Mouse (Mus musculus) testis, adult 2 months (tissue): Measurements from ENCODE around the gene Gm17657. TPM values are rescaled to one million over a fixed set of nuclear protein-coding genes. Genes with fewer than 3 reads are reported as not detected.

Experiments used
- H3K27ac ChIP-seq: fragments of 200-500 bp; 2 replicates; pipeline ENCODE4 v1.5.1; 2012; ENCODE audit warnings: low read depth, low read length; ENCODE audit not compliant: control insufficient read depth, insufficient read depth
- H3K27me3 ChIP-seq: fragments of 200-500 bp; 2 replicates; pipeline ENCODE4 v1.6.1; 2012; ENCODE audit warnings: mild to moderate bottlenecking, low read length, moderate library complexity; ENCODE audit not compliant: control insufficient read depth, insufficient read depth
- H3K36me3 ChIP-seq: fragments of 200-500 bp; 2 replicates; pipeline ENCODE4 v1.6.1; 2012; ENCODE audit warnings: mild to moderate bottlenecking, low read length; ENCODE audit not compliant: control insufficient read depth, insufficient read depth
- H3K4me1 ChIP-seq: fragments of 200-500 bp; 2 replicates; pipeline ENCODE4 v1.6.1; 2012; ENCODE audit warnings: low read length; ENCODE audit not compliant: control insufficient read depth, insufficient read depth
- H3K4me3 ChIP-seq: fragments of 200-500 bp; 2 replicates; pipeline ENCODE4 v1.5.1; 2012; ENCODE audit warnings: low read depth, mild to moderate bottlenecking, low read length, moderate library complexity, mixed read lengths; ENCODE audit not compliant: control insufficient read depth
- CTCF ChIP-seq: fragments of 200-500 bp; IDR thresholded peaks from 2 replicates; pipeline ENCODE4 v1.5.1; 2012; ENCODE audit warnings: low read depth, mild to moderate bottlenecking, inconsistent platforms, low read length, moderate library complexity; ENCODE audit not compliant: control insufficient read depth, insufficient read depth, insufficient replicate concordance
- POLR2A ChIP-seq: fragments of 200-500 bp; IDR thresholded peaks from 2 replicates; pipeline ENCODE4 v1.6.1; 2012; ENCODE audit warnings: low read depth, mild to moderate bottlenecking, inconsistent platforms, low read length, moderate library complexity; ENCODE audit not compliant: control insufficient read depth
- polyA plus RNA-seq: library from polyadenylated mRNA; depleted of rRNA; stranded (reverse); fragments of >200 nt; gene quantifications from 2 replicates; pipeline ENCODE4 v1.2.3, GENCODE M21; 2012

Gm17657 gene
- polyA plus RNA-seq, 1 experiment, result 21.1 TPM

GRCm38 (mm10) chr17:29548994-29549393 lies 444 bp downstream of the Gm17657 start:
- H3K4me3 ChIP-seq, result peak overlapping the region; percentile 62; the same call in 1 of the 2 replicates
- H3K36me3 ChIP-seq, result no peaks in the 10 kb centered on the region
- no peak for TF ChIP-seq CTCF
- TF ChIP-seq POLR2A, result no peak
- no peaks in the 10 kb centered on the region for H3K27me3 ChIP-seq
- no peak overlapping the region for H3K27ac ChIP-seq
- H3K4me1 ChIP-seq, result peaks cover 5% of the 10 kb centered on the region

- TF ChIP-seq POLR2A (no peak), CTCF (no peak)
- H3K4me1 ChIP-seq, result peaks cover 5% of the 10 kb centered on the region
Measured at GRCm38 (mm10) chr17:29548494-29548893, 944 bp downstream of the Gm17657 start.

GRCm38 (mm10) chr17:29545241-29545640 lies 4.2 kb downstream of the Gm17657 start:
- Histone ChIP-seq H3K27ac (no peak overlapping the region), H3K27me3 (no peaks in the 10 kb centered on the region), H3K36me3 (no peaks in the 10 kb centered on the region), H3K4me3 (no peak overlapping the region), H3K4me1 (peaks cover 2% of the 10 kb centered on the region)
- TF ChIP-seq POLR2A (no peak), CTCF (no peak)

More at GRCm38 (mm10) chr17:29548494-29548893, 944 bp downstream of the Gm17657 start:
- H3K27me3 ChIP-seq, result no peaks in the 10 kb centered on the region
- H3K4me3 ChIP-seq, result no peak overlapping the region; the same call in none of the 2 replicates
- no peaks in the 10 kb centered on the region for H3K36me3 ChIP-seq
- no peak overlapping the region for H3K27ac ChIP-seq

GRCm38 (mm10) chr17:29544064-29544463 lies 5.4 kb downstream of the Gm17657 start:
- H3K4me3 ChIP-seq, result no peak overlapping the region
- TF ChIP-seq CTCF (no peak), POLR2A (no peak)
- H3K36me3 ChIP-seq, result no peaks in the 10 kb centered on the region
- H3K4me1 ChIP-seq, result no peaks in the 10 kb centered on the region
- H3K27ac ChIP-seq, result no peak overlapping the region
- no peaks in the 10 kb centered on the region for H3K27me3 ChIP-seq

GRCm38 (mm10) chr17:29542831-29543690 lies 6.4 kb downstream of the Gm17657 start:
- H3K4me3 ChIP-seq, result no peak overlapping the region
- TF ChIP-seq CTCF, result no peak
- TF ChIP-seq POLR2A, result no peak
- no peaks in the 10 kb centered on the region for H3K36me3 ChIP-seq
- H3K27ac ChIP-seq, result no peak overlapping the region
- no peaks in the 10 kb centered on the region for H3K4me1 ChIP-seq
- no peaks in the 10 kb centered on the region for H3K27me3 ChIP-seq

GRCm38 (mm10) chr17:29541419-29541818 lies 8.0 kb downstream of the Gm17657 start:
- H3K4me1 ChIP-seq, result no peaks in the 10 kb centered on the region
- TF ChIP-seq CTCF, result no peak
- no peak for TF ChIP-seq POLR2A
- no peak overlapping the region for H3K27ac ChIP-seq
- no peak overlapping the region for H3K4me3 ChIP-seq
- no peaks in the 10 kb centered on the region for H3K27me3 ChIP-seq
- H3K36me3 ChIP-seq, result no peaks in the 10 kb centered on the region

GRCm38 (mm10) chr17:29540426-29540825 lies 9.0 kb downstream of the Gm17657 start:
- Histone ChIP-seq H3K36me3 (no peaks in the 10 kb centered on the region), H3K27ac (no peak overlapping the region), H3K4me1 (no peaks in the 10 kb centered on the region), H3K27me3 (no peaks in the 10 kb centered on the region), H3K4me3 (no peak overlapping the region)
- TF ChIP-seq CTCF (no peak), POLR2A (no peak)
